Mouse (Mus musculus) liver, embryonic 11.5 days (tissue): ENCODE measurements around the gene Tpbgl. TPM values are rescaled to one million over a fixed set of nuclear protein-coding genes. Genes with fewer than 3 reads are reported as not detected.

ENCODE experiments used
- ATAC-seq: fragments of 200-750 bp; cut with Nextera tagmentation; replicated peaks from 2 replicates; pipeline ENCODE4 v1.8.0; 2017; ENCODE audit warnings: moderate number of reproducible peaks, mild to moderate bottlenecking, moderate TSS enrichment, moderate library complexity; ENCODE audit not compliant: low FRiP score
- DNase-seq: peaks from one replicate; pipeline ENCODE4 v3.0.0-alpha.2; 2017; ENCODE audit warnings: low spot score
- H3K27ac ChIP-seq: fragments of 300-500 bp; sonication (generic); 2 replicates; pipeline ENCODE4 v1.5.1; 2014; ENCODE audit warnings: mild to moderate bottlenecking, low read depth, low read length, control low read depth
- H3K27me3 ChIP-seq: fragments of 300-500 bp; sonication (generic); replicated peaks from 2 replicates; pipeline ENCODE4 v1.6.1; 2014; ENCODE audit warnings: low read length, mixed read lengths; ENCODE audit not compliant: control insufficient read depth, insufficient read depth
- H3K36me3 ChIP-seq: fragments of 300-500 bp; sonication (generic); 2 replicates; pipeline ENCODE4 v1.6.1; 2014; ENCODE audit warnings: mild to moderate bottlenecking, low read length, moderate library complexity, mixed read lengths; ENCODE audit not compliant: control insufficient read depth, insufficient read depth
- H3K4me1 ChIP-seq: fragments of 300-500 bp; sonication (generic); replicated peaks from 2 replicates; pipeline ENCODE4 v1.6.1; 2014; ENCODE audit warnings: low read length, mixed read lengths; ENCODE audit not compliant: control insufficient read depth, insufficient read depth
- H3K4me2 ChIP-seq: fragments of 300-500 bp; sonication (generic); 2 replicates; pipeline ENCODE4 v1.6.1; 2014; ENCODE audit warnings: mild to moderate bottlenecking, control low read depth, moderate library complexity
- H3K4me3 ChIP-seq: fragments of 300-500 bp; sonication (generic); 2 replicates; pipeline ENCODE4 v1.5.1; 2014; ENCODE audit warnings: low read depth, low read length, control low read depth
- H3K9ac ChIP-seq: fragments of 300-500 bp; sonication (generic); 2 replicates; pipeline ENCODE4 v1.6.1; 2014; ENCODE audit warnings: low read depth, low read length, control low read depth
- H3K9me3 ChIP-seq: fragments of 300-500 bp; sonication (generic); 2 replicates; pipeline ENCODE4 v1.6.1; 2016; ENCODE audit warnings: low read length, inconsistent platforms, mixed read lengths; ENCODE audit not compliant: control insufficient read depth
- WGBS: fragments of 180-500 bp; shearing (Covaris S2); extraction: QIAGEN DNeasy Blood & Tissue Kit; methylation state at CpG from one replicate; pipeline ENCODE4 v1.1.7; 2014; 5-methylcytosine and 5-hydroxymethylcytosine counted together
- polyA plus RNA-seq: library from polyadenylated mRNA; unstranded; fragments of >200 nt; fragmentation: Nextera tagmentation; extraction: Ambion mirVana; gene quantifications from 2 replicates; pipeline ENCODE4 v1.2.1, GENCODE M21; 2014

Gene Tpbgl
- 0.53 and 0.78 TPM in 2 replicates for polyA plus RNA-seq

DNA sequence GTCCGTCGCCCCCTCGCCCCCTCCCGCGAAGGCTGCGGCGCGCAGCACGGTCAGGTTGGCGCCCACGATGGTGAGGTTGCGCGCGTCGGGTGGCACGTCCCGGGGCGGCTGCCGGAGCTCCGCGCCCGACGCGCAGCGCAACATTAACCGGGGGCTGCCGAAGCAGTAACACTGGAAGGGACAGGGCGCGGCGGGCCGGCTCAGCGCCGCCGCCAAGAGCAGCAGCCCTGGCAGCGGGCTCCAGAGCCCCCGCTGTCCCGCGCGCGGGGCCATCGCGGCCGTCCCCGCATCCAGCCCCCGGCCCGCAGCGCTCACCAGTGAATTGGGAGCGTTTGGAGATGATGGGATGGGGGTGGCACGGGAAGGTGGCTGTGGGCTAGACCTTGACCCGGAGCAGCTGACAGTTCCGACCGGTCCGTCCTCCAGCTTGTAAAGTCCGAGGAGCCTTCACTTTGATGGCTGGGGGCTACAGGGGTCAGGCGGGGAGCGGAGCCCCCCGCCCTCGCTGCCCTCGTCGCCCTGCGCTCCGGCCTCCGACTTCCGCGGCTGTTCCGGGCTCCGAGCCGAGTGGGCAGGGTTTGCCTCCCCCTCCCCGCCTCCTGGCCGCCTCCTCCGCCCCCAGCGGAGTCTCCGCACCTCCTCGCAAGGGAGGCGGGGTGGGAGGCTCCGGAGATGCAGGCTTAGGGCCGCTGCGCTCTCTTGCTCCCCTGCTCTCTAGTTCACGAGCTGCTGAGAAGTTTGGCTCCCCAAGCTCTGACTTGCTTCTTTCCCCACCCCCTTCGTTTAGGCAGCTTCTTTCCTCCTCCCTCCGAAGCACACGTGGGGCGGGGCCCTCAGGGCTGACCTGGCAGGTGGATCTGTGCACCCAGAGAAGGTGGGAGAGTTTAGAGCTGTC, at the start of gene Tpbgl:
Gene Tpbgl (minus strand): TSS at position 728 of the 895 bp plus-strand sequence.
- peak within 1 kb of the TSS; percentile 86 for H3K4me2 ChIP-seq
- no peaks in the 10 kb centered on the region for H3K36me3 ChIP-seq
- H3K27me3 ChIP-seq: peaks cover 83% of the 10 kb centered on the region
- ATAC-seq (no peak), DNase-seq (no peak)
- H3K27ac ChIP-seq: no peak within 1 kb of the TSS
- under 1% methylated on average over 82 of the region's 83 CpGs for WGBS
- peak within 1 kb of the TSS; percentile 51 for H3K4me3 ChIP-seq
- H3K4me1 ChIP-seq: peaks cover 5% of the 10 kb centered on the region
- peak within 1 kb of the TSS; percentile 20; the same call in 1 of the 2 replicates for H3K9ac ChIP-seq
- no peaks in the 10 kb centered on the region for H3K9me3 ChIP-seq

DNA sequence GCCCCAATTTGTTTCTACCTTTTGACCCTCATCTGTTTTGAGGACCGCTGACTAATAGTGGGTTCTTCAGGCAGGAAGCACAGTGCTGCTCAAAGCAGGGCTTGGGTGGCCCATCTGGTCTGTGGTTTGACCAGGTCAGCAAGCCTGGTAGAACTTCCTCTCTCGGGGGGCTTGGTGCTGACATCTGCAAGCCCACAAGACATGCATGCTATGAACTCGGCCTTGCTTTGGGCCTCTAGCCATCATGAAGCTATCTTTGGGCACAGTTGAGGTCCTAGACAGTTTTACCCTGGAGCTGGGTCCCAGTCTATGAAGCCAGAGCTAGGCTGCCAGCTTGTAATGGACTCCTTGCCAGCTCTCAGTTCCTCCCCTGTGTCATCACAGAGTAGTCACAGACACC, 48.0 kb upstream of the Tpbgl start:
- no peaks in the 10 kb centered on the region for H3K36me3 ChIP-seq
- no peaks in the 10 kb centered on the region; the same call in 1 of the 2 replicates for H3K4me1 ChIP-seq
- ATAC-seq (no peak), DNase-seq (no peak)
- H3K9me3 ChIP-seq: no peaks in the 10 kb centered on the region
- no peak overlapping the region for H3K9ac ChIP-seq
- no peak overlapping the region for H3K27ac ChIP-seq
- H3K4me2 ChIP-seq: no peak overlapping the region
- H3K4me3 ChIP-seq: no peak overlapping the region
- H3K27me3 ChIP-seq: no peaks in the 10 kb centered on the region
- WGBS: 37% methylated on average over 3 of the region's 3 CpGs

DNA sequence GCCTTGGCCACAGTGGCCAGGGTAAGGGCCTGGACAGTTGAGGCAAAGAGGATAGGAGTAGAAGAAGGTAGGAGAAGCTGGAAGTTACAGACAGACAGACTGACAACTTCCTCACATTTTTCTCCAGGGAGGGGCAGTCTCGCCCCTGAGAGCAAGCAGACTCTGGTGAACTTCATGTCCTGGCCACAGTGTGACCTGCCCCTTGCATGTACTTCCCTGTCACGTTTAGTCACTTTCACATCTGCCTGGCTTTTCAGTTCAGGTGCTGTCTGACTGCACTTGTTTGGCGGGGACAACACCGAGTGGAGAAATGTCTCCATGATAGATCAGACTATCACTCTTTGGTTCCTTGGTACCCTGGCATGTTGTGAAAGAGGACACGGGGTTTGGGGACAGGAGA, 47.3 kb upstream of the Tpbgl start:
- H3K4me3 ChIP-seq: no peak overlapping the region
- WGBS: 46% methylated on average over 5 of the region's 5 CpGs
- H3K9ac ChIP-seq: no peak overlapping the region
- no peak overlapping the region for H3K4me2 ChIP-seq
- no peaks in the 10 kb centered on the region; the same call in 1 of the 2 replicates for H3K4me1 ChIP-seq
- H3K27me3 ChIP-seq: no peaks in the 10 kb centered on the region
- H3K27ac ChIP-seq: no peak overlapping the region
- no peaks in the 10 kb centered on the region for H3K9me3 ChIP-seq
- DNase-seq: no peak
- H3K36me3 ChIP-seq: no peaks in the 10 kb centered on the region
- ATAC-seq: no peak

DNA sequence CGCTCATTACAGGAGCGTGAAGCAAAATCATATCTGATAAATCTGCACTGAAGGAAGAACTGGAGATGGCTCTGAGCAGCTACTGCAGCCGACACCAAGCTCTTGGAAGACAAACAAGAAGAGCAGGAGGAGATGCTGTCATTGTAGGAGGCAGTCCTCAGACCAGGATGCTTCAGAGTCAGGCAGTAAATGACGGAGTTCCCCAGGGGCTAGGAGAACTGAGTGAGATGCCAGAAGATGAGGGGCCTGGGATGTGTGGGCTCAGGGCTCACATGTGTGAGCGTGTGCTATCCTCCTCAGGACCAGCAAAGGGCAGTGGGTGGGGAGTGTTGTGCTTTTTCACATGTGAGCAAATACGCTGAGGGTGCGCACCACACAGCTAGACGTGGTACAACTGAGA, 46.3 kb upstream of the Tpbgl start:
- no peak overlapping the region for H3K9ac ChIP-seq
- DNase-seq (no peak), ATAC-seq (no peak)
- WGBS: 71% methylated on average over 8 of the region's 8 CpGs
- no peak overlapping the region for H3K4me2 ChIP-seq
- no peak overlapping the region for H3K4me3 ChIP-seq
- no peak overlapping the region for H3K27ac ChIP-seq
- H3K9me3 ChIP-seq: no peaks in the 10 kb centered on the region
- H3K27me3 ChIP-seq: no peaks in the 10 kb centered on the region
- no peaks in the 10 kb centered on the region for H3K36me3 ChIP-seq
- H3K4me1 ChIP-seq: no peaks in the 10 kb centered on the region; the same call in 1 of the 2 replicates

DNA sequence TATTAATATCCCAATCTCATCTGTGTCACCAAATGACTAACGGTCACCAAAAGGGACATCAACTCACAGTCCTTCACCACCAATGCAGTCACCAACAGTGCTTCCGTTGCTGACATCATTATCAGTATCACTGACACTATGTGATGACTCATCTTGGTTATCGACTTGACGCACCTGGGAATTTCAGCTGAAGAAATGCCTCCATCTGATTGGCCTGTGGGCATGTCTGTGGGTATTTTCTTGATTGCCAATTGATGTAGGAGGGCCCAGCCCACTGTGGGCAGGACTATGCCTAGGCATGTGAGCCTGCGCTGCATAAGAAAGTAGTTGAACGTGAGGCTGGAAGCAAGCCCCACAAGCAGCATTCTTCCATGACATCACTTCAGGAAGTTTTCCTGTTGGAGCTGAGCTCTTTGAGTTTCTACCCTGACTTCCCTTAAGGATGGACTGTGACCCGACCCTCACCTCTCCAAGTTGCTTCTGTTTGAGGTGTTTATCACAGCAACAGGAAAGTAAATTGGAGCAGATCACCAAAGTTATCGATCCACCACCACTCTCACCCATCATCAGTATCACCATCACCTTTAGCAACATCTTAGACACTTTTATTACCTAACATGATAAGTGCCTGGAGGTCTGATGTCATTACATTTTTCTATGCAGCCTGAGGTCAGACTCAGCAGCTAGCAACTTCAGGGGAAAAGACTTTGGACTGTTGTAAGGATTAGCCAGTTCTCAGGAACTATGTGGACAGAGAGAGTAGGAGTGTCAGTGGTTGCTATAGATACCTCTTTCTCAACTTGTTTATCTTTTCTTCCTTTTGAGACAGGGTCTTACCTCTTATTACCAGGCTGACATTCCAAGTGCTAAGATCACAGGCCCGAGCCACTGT, 44.9 kb upstream of the Tpbgl start:
- Histone ChIP-seq H3K9ac (no peak overlapping the region), H3K27me3 (peaks cover 3% of the 10 kb centered on the region; the same call in 1 of the 2 replicates), H3K4me1 (no peaks in the 10 kb centered on the region; the same call in 1 of the 2 replicates), H3K4me2 (no peak overlapping the region), H3K4me3 (no peak overlapping the region), H3K27ac (no peak overlapping the region), H3K9me3 (no peaks in the 10 kb centered on the region), H3K36me3 (no peaks in the 10 kb centered on the region)
- WGBS: 65% methylated on average over 9 of the region's 9 CpGs
- no peak for DNase-seq
- no peak for ATAC-seq

DNA sequence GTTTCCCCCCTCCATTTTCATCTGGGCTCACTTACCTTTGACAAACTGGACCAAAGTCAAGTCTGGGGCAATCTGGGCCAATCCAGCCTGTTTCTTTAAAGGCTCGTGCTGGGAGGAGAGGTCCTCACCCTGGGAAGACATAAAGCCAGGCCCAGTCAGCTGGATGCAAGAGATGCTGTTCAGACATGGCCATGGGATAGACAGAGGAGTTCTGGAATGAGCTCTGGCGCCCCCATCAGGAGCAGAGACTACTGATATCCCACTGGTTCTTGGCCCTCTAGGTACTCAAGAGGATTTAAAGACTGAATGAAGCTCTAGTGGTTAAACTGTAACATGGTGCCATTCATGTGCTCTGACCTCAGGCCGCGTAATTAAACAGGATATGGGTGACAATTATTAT, 44.0 kb upstream of the Tpbgl start:
- Histone ChIP-seq H3K27ac (no peak overlapping the region), H3K4me2 (no peak overlapping the region), H3K27me3 (peaks cover 3% of the 10 kb centered on the region; the same call in 1 of the 2 replicates), H3K9me3 (no peaks in the 10 kb centered on the region), H3K36me3 (no peaks in the 10 kb centered on the region), H3K4me3 (no peak overlapping the region), H3K4me1 (no peaks in the 10 kb centered on the region; the same call in 1 of the 2 replicates), H3K9ac (no peak overlapping the region)
- DNase-seq (no peak), ATAC-seq (no peak)
- 71% methylated on average over 4 of the region's 4 CpGs for WGBS

DNA sequence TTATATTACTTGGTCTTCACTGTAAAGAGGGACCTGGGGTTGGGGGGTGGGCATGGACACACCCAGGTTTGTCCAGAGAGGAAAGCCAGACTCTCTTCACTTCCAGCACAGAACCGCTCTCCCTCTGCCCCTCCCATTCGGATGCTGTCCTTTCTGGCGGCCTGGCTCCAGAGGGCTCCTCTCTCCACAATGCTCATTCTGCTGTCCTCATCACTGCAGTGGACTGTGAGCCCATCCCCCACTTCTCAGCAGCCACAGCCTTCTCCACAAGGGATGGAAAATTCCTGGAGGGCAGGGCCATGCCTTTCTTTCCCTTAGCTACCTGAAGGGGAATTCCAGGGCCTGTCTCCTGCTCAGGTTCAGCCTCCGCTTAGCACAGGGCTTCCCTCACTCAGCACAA, 41.9 kb upstream of the Tpbgl start:
- H3K4me3 ChIP-seq: no peak overlapping the region
- H3K4me2 ChIP-seq: no peak overlapping the region
- H3K9me3 ChIP-seq: no peaks in the 10 kb centered on the region
- ATAC-seq: no peak
- H3K27me3 ChIP-seq: peaks cover 3% of the 10 kb centered on the region
- H3K4me1 ChIP-seq: no peaks in the 10 kb centered on the region; the same call in 1 of the 2 replicates
- WGBS: 42% methylated on average over 4 of the region's 4 CpGs
- H3K9ac ChIP-seq: no peak overlapping the region
- no peak overlapping the region for H3K27ac ChIP-seq
- no peak for DNase-seq
- no peaks in the 10 kb centered on the region for H3K36me3 ChIP-seq

DNA sequence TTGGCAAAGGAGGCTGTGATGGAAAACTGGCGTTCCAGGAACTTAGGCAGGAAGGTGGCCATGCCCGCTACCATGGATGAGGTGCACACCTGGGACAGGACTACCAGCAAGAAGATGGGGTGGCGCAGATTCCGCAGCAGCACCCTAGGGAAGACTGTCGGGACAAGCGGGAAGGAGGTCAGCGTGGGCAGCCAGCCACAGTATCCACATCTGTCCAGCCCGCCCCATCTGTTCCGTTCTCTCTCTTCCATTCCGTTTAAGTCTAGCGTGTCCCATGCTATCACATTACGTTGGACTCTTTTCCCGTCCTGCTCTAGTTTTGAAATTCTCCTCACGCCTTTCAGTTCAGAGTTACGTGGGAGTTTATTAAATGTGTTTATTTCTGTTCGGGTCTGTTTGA, 40.2 kb upstream of the Tpbgl start:
- Histone ChIP-seq H3K36me3 (no peaks in the 10 kb centered on the region), H3K4me3 (no peak overlapping the region), H3K4me2 (no peak overlapping the region), H3K4me1 (no peaks in the 10 kb centered on the region; the same call in 1 of the 2 replicates), H3K27ac (no peak overlapping the region), H3K9ac (no peak overlapping the region), H3K27me3 (peaks cover 3% of the 10 kb centered on the region), H3K9me3 (no peaks in the 10 kb centered on the region)
- no peak for ATAC-seq
- 89% methylated on average over 16 of the region's 16 CpGs for WGBS
- DNase-seq: no peak
